Mouse (Mus musculus): Measurements from ENCODE around the gene Clec10a. TPM values are rescaled to one million over a fixed set of nuclear protein-coding genes. Genes with fewer than 3 reads are reported as not detected.

The Clec10a gene
- polyA plus RNA-seq, 1 experiment from 2014 or later, result 0.98 TPM

DNA sequence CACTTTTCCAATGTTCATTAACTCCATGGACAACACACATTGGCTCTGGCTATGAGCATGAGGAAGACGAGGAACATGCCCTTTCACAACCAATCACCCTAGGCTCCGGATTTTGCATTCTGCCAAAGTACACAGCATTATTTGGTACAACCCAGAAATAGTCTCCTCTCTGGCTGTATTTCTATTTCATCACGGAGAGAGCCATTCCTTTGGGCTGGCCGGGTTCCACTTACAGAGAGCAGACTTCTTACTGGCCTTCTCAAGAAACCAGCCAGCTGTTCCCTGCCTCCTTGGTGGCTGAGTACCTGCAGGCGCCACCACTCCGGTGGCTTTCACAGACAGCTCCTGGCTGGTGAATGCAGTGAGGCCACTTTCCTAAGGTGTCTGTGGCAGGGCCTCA, 56.4 kb downstream of the Clec10a start, which contains the start of gene Slc16a11:
Gene Slc16a11, plus strand, starts transcription at position 330 of the 400 bp plus-strand sequence.
- Histone ChIP-seq H3K9ac (no peak within 1 kb of the TSS; the same call in 1 of the 2 replicates), H3K36me3 (no peaks in the 10 kb centered on the region), H3K27ac (no peak within 1 kb of the TSS), H3K9me3 (no peaks in the 10 kb centered on the region), H3K27me3 (replicated peaks) (peaks cover 29% of the 10 kb centered on the region), H3K4me2 (replicated peaks) (peak within 1 kb of the TSS; percentile 80), H3K4me3 (replicated peaks) (no peak within 1 kb of the TSS; the same call in 1 of the 2 replicates), H3K4me1 (replicated peaks) (peaks cover 21% of the 10 kb centered on the region)
- WGBS, result 56% methylated on average over 6 of the region's 6 CpGs
- ATAC-seq, result 0 out of 2 replicates have a peak, but pooled peaks have one; percentile 10

GRCm38 (mm10) chr11:70212896-70213295, 56.9 kb downstream of the Clec10a start:
- H3K9ac ChIP-seq, result no peak overlapping the region
- ATAC-seq, result peak; percentile 52

DNA sequence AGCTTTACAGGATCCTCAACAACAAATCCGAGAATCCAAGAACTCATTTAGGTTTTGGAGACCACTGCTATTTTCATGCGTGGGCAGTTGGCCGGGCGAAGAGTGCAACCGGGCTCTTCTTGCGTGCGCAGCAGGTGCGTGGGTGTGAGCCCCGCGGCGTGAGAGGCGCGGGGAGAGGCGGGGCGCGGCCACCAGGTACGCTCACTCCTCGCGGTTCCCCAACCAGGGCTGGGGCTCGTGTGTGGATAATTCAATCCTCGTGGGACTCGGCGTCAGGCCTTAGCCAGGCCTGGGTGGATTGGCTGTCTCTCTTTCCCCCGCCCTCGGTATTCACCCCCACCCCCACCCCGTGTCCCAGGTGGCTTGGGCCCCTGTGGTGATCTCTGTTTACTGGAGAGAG, 57.7 kb downstream of the Clec10a start:
- H3K27me3 ChIP-seq (replicated peaks), result peaks cover 29% of the 10 kb centered on the region
- WGBS, result 7% methylated on average over 26 of the region's 26 CpGs
- ATAC-seq, result peak; percentile 27; the same call in 1 of the 2 replicates

More at GRCm38 (mm10) chr11:70212896-70213295, 56.9 kb downstream of the Clec10a start:
- H3K27me3 ChIP-seq (replicated peaks), result peaks cover 29% of the 10 kb centered on the region
- WGBS, result 8% methylated on average over 9 of the region's 9 CpGs
- no peak overlapping the region for H3K27ac ChIP-seq
- no peak overlapping the region for H3K4me3 ChIP-seq (replicated peaks)
- H3K4me2 ChIP-seq (replicated peaks), result peak overlapping the region; percentile 80
- H3K4me1 ChIP-seq (replicated peaks), result peaks cover 21% of the 10 kb centered on the region
- no peaks in the 10 kb centered on the region for H3K9me3 ChIP-seq
- H3K36me3 ChIP-seq, result no peaks in the 10 kb centered on the region

GRCm38 (mm10) chr11:70214191-70214855, 58.3 kb downstream of the Clec10a start:
- Histone ChIP-seq H3K36me3 (no peaks in the 10 kb centered on the region), H3K4me3 (replicated peaks) (peak overlapping the region; percentile 34), H3K27ac (no peak overlapping the region), H3K9me3 (no peaks in the 10 kb centered on the region), H3K4me1 (replicated peaks) (peaks cover 31% of the 10 kb centered on the region), H3K9ac (peak overlapping the region; percentile 55), H3K4me2 (replicated peaks) (peak overlapping the region; percentile 80), H3K27me3 (replicated peaks) (peaks cover 29% of the 10 kb centered on the region)
- ATAC-seq, result peak; percentile 48
- WGBS, result 3% methylated on average over 46 of the region's 46 CpGs

More for the DNA sequence above, 57.7 kb downstream of the Clec10a start:
- H3K4me2 ChIP-seq (replicated peaks), result peak overlapping the region; percentile 80
- H3K4me1 ChIP-seq (replicated peaks), result peaks cover 27% of the 10 kb centered on the region
- H3K27ac ChIP-seq, result no peak overlapping the region
- H3K9me3 ChIP-seq, result no peaks in the 10 kb centered on the region
- H3K36me3 ChIP-seq, result no peaks in the 10 kb centered on the region
- peak overlapping the region; percentile 55 for H3K9ac ChIP-seq
- H3K4me3 ChIP-seq (replicated peaks), result peak overlapping the region; percentile 34

DNA sequence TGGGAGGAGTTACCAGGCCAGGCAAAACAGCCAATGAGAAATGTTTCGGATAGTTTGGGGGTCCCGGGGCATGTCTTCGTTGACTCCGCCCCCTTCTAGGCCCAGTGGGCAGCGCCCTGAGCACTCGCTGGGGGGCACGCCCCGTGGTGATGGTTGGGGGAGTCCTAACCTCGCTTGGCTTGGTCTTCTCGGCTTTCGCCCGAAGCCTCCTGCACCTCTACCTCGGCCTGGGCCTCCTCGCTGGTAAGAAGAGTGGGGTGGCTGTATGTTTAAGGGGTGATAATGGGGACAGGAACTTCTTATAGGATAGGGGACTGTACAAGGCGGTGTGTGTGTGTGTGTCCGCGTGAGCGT, 58.8 kb downstream of the Clec10a start:
- H3K4me3 ChIP-seq (replicated peaks), result peak overlapping the region; percentile 34
- H3K4me2 ChIP-seq (replicated peaks), result peak overlapping the region; percentile 80
- WGBS, result 15% methylated on average over 18 of the region's 18 CpGs
- no peak overlapping the region for H3K9ac ChIP-seq
- ATAC-seq, result no peak
- no peak overlapping the region for H3K27ac ChIP-seq
- no peaks in the 10 kb centered on the region for H3K36me3 ChIP-seq
- peaks cover 31% of the 10 kb centered on the region for H3K4me1 ChIP-seq (replicated peaks)
- H3K27me3 ChIP-seq (replicated peaks), result peaks cover 29% of the 10 kb centered on the region
- no peaks in the 10 kb centered on the region for H3K9me3 ChIP-seq

DNA sequence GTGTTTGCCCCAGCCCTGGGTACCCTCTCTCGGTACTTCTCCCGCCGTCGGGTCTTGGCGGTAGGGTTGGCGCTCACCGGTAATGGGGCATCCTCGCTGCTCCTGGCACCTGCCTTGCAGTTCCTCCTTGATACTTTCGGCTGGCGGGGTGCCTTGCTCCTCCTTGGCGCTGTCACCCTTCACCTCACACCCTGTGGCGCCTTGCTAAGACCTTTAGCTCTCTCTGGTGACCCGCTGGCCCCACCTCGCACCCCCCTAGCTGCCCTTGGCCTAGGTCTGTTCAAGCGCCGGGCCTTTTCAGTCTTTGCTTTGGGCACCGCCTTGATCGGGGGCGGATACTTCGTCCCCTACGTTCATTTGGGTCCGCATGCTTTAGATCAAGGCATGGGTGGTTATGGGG, 59.3 kb downstream of the Clec10a start:
- H3K4me2 ChIP-seq (replicated peaks), result no peak overlapping the region
- no peaks in the 10 kb centered on the region for H3K9me3 ChIP-seq
- H3K9ac ChIP-seq, result no peak overlapping the region
- no peaks in the 10 kb centered on the region for H3K36me3 ChIP-seq
- H3K4me3 ChIP-seq (replicated peaks), result no peak overlapping the region
- no peak overlapping the region for H3K27ac ChIP-seq
- peaks cover 35% of the 10 kb centered on the region for H3K4me1 ChIP-seq (replicated peaks)
- 28% methylated on average over 22 of the region's 22 CpGs for WGBS
- no peak for ATAC-seq
- peaks cover 29% of the 10 kb centered on the region for H3K27me3 ChIP-seq (replicated peaks)

DNA sequence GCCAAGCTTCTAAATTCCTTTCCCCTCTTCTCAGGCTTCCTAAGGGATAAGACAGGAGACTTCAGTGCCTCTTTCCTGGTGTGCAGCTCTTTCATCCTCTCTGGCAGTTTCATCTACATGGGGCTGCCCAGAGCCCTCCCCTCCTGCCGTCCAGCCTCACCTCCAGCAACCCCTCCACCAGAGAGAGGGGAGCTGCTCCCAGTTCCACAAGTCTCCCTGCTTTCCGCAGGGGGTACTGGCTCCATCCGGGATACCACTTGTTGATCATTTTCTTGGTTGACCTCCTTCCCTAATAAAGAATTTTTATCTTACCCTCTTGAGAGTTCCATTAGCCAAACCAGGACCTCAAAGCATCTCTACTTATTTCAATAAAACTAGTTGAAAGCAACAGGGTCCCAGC, 60.1 kb downstream of the Clec10a start:
- no peaks in the 10 kb centered on the region for H3K9me3 ChIP-seq
- no peak overlapping the region for H3K4me3 ChIP-seq (replicated peaks)
- no peak overlapping the region for H3K27ac ChIP-seq
- peaks cover 39% of the 10 kb centered on the region for H3K4me1 ChIP-seq (replicated peaks)
- no peaks in the 10 kb centered on the region for H3K36me3 ChIP-seq
- H3K4me2 ChIP-seq (replicated peaks), result no peak overlapping the region
- WGBS, result 68% methylated on average over 3 of the region's 3 CpGs
- peaks cover 29% of the 10 kb centered on the region for H3K27me3 ChIP-seq (replicated peaks)
- ATAC-seq, result no peak
- no peak overlapping the region for H3K9ac ChIP-seq

DNA sequence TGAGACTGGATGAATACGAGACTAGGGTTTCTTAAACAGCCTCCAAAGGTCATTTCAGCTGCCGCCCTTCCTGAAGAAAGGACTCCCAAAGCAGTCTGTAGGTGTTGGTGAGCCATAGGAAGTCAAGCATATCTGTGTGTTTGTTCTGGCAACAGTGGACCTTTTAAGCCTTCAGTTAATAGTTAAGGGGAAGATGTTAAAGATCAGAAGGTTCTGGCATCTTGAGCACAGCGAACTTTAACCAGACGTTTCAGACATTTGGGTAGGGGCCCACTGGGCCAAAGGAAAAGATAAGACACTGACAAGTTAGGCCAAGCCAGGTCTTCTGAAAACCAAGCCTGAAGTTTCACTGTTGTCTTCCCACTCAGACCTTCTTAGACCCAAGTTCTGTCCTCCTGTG, 62.0 kb downstream of the Clec10a start:
- ATAC-seq, result no peak
- Histone ChIP-seq H3K27ac (no peak overlapping the region), H3K4me3 (replicated peaks) (no peak overlapping the region), H3K36me3 (no peaks in the 10 kb centered on the region), H3K27me3 (replicated peaks) (peaks cover 29% of the 10 kb centered on the region), H3K4me1 (replicated peaks) (peaks cover 39% of the 10 kb centered on the region), H3K9ac (no peak overlapping the region), H3K9me3 (no peaks in the 10 kb centered on the region), H3K4me2 (replicated peaks) (peak overlapping the region; percentile 95; the same call in 1 of the 2 replicates)
- WGBS, result 73% methylated on average over 4 of the region's 4 CpGs

DNA sequence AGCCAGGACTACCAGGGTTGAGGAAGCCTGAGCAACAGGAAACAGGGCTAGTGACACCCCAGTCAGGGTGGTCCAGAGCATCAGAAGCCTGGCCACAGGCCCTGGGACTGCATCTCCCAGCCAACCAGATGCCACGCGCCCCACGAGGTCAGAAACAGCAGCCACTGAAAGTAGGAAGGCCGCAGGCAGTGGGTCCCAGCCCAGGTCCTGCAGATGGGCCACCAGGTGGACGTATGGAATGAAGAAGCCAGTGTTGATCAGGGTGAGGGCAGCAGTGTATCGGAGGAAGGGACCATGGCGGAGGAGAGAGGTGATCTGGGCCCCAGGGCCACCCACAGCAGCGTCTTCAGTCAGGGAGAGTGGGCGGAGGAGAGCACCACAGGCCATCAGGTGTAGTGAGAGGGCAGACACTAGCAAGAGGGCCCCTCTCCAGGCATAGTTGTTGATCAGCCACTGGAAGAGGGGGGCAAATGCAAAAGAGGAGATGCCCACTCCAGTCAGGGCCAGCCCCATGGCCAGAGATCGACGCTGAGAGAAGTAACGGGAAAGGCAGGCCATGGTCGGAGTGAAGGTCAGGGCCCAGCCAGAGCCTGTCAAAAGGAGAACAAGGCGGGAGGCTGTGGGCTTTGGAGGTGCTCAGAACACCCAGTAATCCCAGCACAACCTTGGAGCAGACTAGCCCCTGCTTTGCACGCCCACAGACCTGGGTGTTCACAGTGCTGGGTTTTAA, 62.9 kb downstream of the Clec10a start:
- Histone ChIP-seq H3K9ac (peak overlapping the region; percentile 8), H3K9me3 (no peaks in the 10 kb centered on the region), H3K27me3 (replicated peaks) (peaks cover 22% of the 10 kb centered on the region), H3K4me1 (replicated peaks) (peaks cover 34% of the 10 kb centered on the region), H3K4me2 (replicated peaks) (peak overlapping the region; percentile 95; the same call in 1 of the 2 replicates), H3K27ac (no peak overlapping the region; the same call in 1 of the 2 replicates), H3K4me3 (replicated peaks) (no peak overlapping the region), H3K36me3 (no peaks in the 10 kb centered on the region)
- 85% methylated on average over 15 of the region's 15 CpGs for WGBS
- ATAC-seq, result no peak

GRCm38 (mm10) chr11:70219873-70220272, 63.9 kb downstream of the Clec10a start:
- H3K9me3 ChIP-seq, result no peaks in the 10 kb centered on the region
- H3K27ac ChIP-seq, result peak overlapping the region; percentile 86; the same call in 1 of the 2 replicates
- H3K9ac ChIP-seq, result peak overlapping the region; percentile 67
- ATAC-seq, result no peak
- WGBS, result 58% methylated on average over 7 of the region's 7 CpGs
- H3K4me1 ChIP-seq (replicated peaks), result peaks cover 25% of the 10 kb centered on the region
- H3K4me2 ChIP-seq (replicated peaks), result peak overlapping the region; percentile 95
- peak overlapping the region; percentile 56 for H3K4me3 ChIP-seq (replicated peaks)
- no peaks in the 10 kb centered on the region for H3K36me3 ChIP-seq
- peaks cover 12% of the 10 kb centered on the region for H3K27me3 ChIP-seq (replicated peaks)

- Histone ChIP-seq H3K9ac (peak overlapping the region; percentile 67), H3K4me2 (replicated peaks) (peak overlapping the region; percentile 95), H3K9me3 (no peaks in the 10 kb centered on the region), H3K27me3 (replicated peaks) (peaks cover 8% of the 10 kb centered on the region), H3K27ac (peak overlapping the region; percentile 86), H3K36me3 (no peaks in the 10 kb centered on the region), H3K4me1 (replicated peaks) (peaks cover 23% of the 10 kb centered on the region), H3K4me3 (replicated peaks) (peak overlapping the region; percentile 56)
- 2% methylated on average over 24 of the region's 24 CpGs for WGBS
- no peak for ATAC-seq
These were observed 64.3 kb downstream of the Clec10a start for GRCm38 (mm10) chr11:70220323-70220722.

Measured in intestine, embryonic 15.5 days (tissue).